Comparison of ENCODE assay signal across 21 mouse cellular contexts in genomic region chr5:148747972-148748764, GRCm38 (mm10).
DNase-seq lines count a peak whose midpoint lies in the region; ATAC-seq and TF ChIP-seq lines count a peak whose summit lies in the region.
"Had no signal": no experiment of that assay in that cellular context is flagged by ENCODE, and none has a peak within 500 bp of the region (broad histone marks: within the 10 kb centered on the region; RNA-seq: fewer than 3 reads in every experiment).

No protein-coding gene starts in this region.

- no peaks in the 10 kb centered on the region for H3K36me3 ChIP-seq in liver, embryonic 11.5 days (ENCODE audit: control insufficient read depth, insufficient read depth, low read length)
- H3K36me3 ChIP-seq in ES-E14 (ENCODE audit: control insufficient read depth, insufficient read depth, low read length, poor library complexity, severe bottlenecking), result no peaks in the 10 kb centered on the region
- H3K36me3 ChIP-seq in intestine, embryonic 16.5 days (ENCODE audit: control insufficient read depth, insufficient read depth, low read length), result no peaks in the 10 kb centered on the region
- H3K36me3 ChIP-seq in stomach, embryonic 16.5 days (ENCODE audit: control insufficient read depth, insufficient read depth, low read length), result no peaks in the 10 kb centered on the region
- H3K36me3 ChIP-seq: embryonic facial prominence, embryonic 15.5 days; neural tube, embryonic 15.5 days; stomach, embryonic 15.5 days had no signal

- no peaks in the 10 kb centered on the region for H3K4me1 ChIP-seq in liver, embryonic 11.5 days (replicated peaks; ENCODE audit: control insufficient read depth, insufficient read depth, low read length)
- peaks cover 0 to 15% of the 10 kb centered on the region in 2 experiments for H3K4me1 ChIP-seq in ES-E14 (ENCODE audit: control insufficient read depth in 2 of 2, insufficient read depth in 2 of 2, low read length in 2 of 2, poor library complexity in 1 of 2)
- no peaks in the 10 kb centered on the region for H3K4me1 ChIP-seq in intestine, embryonic 16.5 days (ENCODE audit: control insufficient read depth, insufficient read depth, low read length)
- no peaks in the 10 kb centered on the region for H3K4me1 ChIP-seq in stomach, embryonic 16.5 days (ENCODE audit: control insufficient read depth, insufficient read depth, low read length)
- H3K4me1 ChIP-seq: embryonic facial prominence, embryonic 15.5 days; neural tube, embryonic 15.5 days; stomach, embryonic 15.5 days had no signal

- no peaks in the 10 kb centered on the region; the same call in 1 of the 2 replicates for H3K9me3 ChIP-seq in liver, embryonic 11.5 days (ENCODE audit: control insufficient read depth, low read length)
- no peaks in the 10 kb centered on the region for H3K9me3 ChIP-seq in ES-E14 (ENCODE audit: control insufficient read depth, insufficient read depth, low read depth, low read length)
- 0 out of 2 replicates have a peak, but pooled peaks cover 3% of the 10 kb centered on the region for H3K9me3 ChIP-seq in intestine, embryonic 16.5 days (ENCODE audit: control insufficient read depth, low read length)
- H3K9me3 ChIP-seq in stomach, embryonic 16.5 days (replicated peaks; ENCODE audit: control insufficient read depth, low read length), result no peaks in the 10 kb centered on the region
- H3K9me3 ChIP-seq: embryonic facial prominence, embryonic 15.5 days; neural tube, embryonic 15.5 days; stomach, embryonic 15.5 days had no signal

- no peak overlapping the region for H3K4me2 ChIP-seq in liver, embryonic 11.5 days
- no peak overlapping the region for H3K4me2 ChIP-seq in intestine, embryonic 16.5 days (ENCODE audit: low read depth, low read length)
- H3K4me2 ChIP-seq in stomach, embryonic 16.5 days (ENCODE audit: low read depth, low read length), result no peak overlapping the region
- H3K4me2 ChIP-seq: embryonic facial prominence, embryonic 15.5 days; heart, embryonic 11.5 days; midbrain, embryonic 11.5 days; neural tube, embryonic 15.5 days; stomach, embryonic 15.5 days had no signal

- no peak; the same call in 1 of the 2 replicates for ATAC-seq in liver, embryonic 11.5 days (replicated peaks; ENCODE audit: low FRiP score)
- peak; percentile 63 for ATAC-seq in intestine, embryonic 16.5 days
- ATAC-seq in stomach, embryonic 16.5 days (ENCODE audit: insufficient read depth, low FRiP score), result peak; percentile 33; the same call in 1 of the 2 replicates
- ATAC-seq: forebrain, embryonic 14.5 days; hindbrain, postnatal 0 days had no signal

- DNase-seq in liver, result peak; percentile 31
- DNase-seq in liver, embryonic 11.5 days (ENCODE audit: low spot score), result no peak
- no peak for DNase-seq in ES-E14 (ENCODE audit: low read depth, low spot score)
- DNase-seq in right cerebral cortex, adult 2 months (ENCODE audit: low spot score in 2 of 2), result no peak
- DNase-seq in retina, embryonic 14.5 days (ENCODE audit: low spot score), result no peak
- DNase-seq in frontal cortex, postnatal 36 days (ENCODE audit: low spot score in 2 of 2), result no peak
- DNase-seq: adrenal gland, postnatal 14 days; cerebellum, adult 9-10 months; kidney, adult 18-20 months; layer of hippocampus, postnatal 36 days; right cerebral cortex, postnatal 25 days had no signal

- no peak overlapping the region for H3K27ac ChIP-seq in liver, embryonic 11.5 days (ENCODE audit: low read depth, low read length)
- H3K27ac ChIP-seq in ES-E14 (ENCODE audit: insufficient read depth, low read depth, low read length, poor library complexity, severe bottlenecking), result no peak overlapping the region
- no peak overlapping the region for H3K27ac ChIP-seq in intestine, embryonic 16.5 days (ENCODE audit: low read length)
- no peak overlapping the region for H3K27ac ChIP-seq in stomach, embryonic 16.5 days (ENCODE audit: low read length)
- H3K27ac ChIP-seq: embryonic facial prominence, embryonic 15.5 days; hindbrain, postnatal 0 days; liver, embryonic 14.5 days; neural tube, embryonic 15.5 days; stomach, embryonic 15.5 days had no signal

- H3K4me3 ChIP-seq in liver, embryonic 11.5 days (ENCODE audit: low read depth, low read length), result no peak overlapping the region
- H3K4me3 ChIP-seq in ES-E14 (ENCODE audit: insufficient read depth in 1 of 2, low read depth in 1 of 2, low read length in 2 of 2, poor library complexity in 1 of 2, severe bottlenecking in 1 of 2), result peak overlapping the region; percentile 50 to 52
- no peak overlapping the region for H3K4me3 ChIP-seq in intestine, embryonic 16.5 days (ENCODE audit: low read length)
- H3K4me3 ChIP-seq in stomach, embryonic 16.5 days (replicated peaks; ENCODE audit: low read length), result no peak overlapping the region
- H3K4me3 ChIP-seq: embryonic facial prominence, embryonic 15.5 days; neural tube, embryonic 15.5 days; stomach, embryonic 15.5 days had no signal

- in situ Hi-C loops in ES-E14 (cut with MboI; ENCODE audit: low sequenced_read_pairs in 2 of 2, unreplicated experiment in 2 of 2), result no loop called here

- no peak overlapping the region for H3K9ac ChIP-seq in liver, embryonic 11.5 days (ENCODE audit: low read depth, low read length)
- peak overlapping the region; percentile 74 for H3K9ac ChIP-seq in ES-E14 (ENCODE audit: insufficient read depth, low read depth, low read length, poor library complexity, severe bottlenecking)
- H3K9ac ChIP-seq in intestine, embryonic 16.5 days (ENCODE audit: low read depth, low read length), result no peak overlapping the region
- H3K9ac ChIP-seq in stomach, embryonic 16.5 days (ENCODE audit: low read length), result no peak overlapping the region
- H3K9ac ChIP-seq: embryonic facial prominence, embryonic 15.5 days; liver, embryonic 14.5 days; stomach, embryonic 15.5 days had no signal

- H3K27me3 ChIP-seq in liver, embryonic 11.5 days (replicated peaks; ENCODE audit: control insufficient read depth, insufficient read depth, low read length), result no peaks in the 10 kb centered on the region
- no peaks in the 10 kb centered on the region for H3K27me3 ChIP-seq in intestine, embryonic 16.5 days (replicated peaks; ENCODE audit: control insufficient read depth, insufficient read depth, low read length)
- H3K27me3 ChIP-seq in stomach, embryonic 16.5 days (ENCODE audit: control insufficient read depth, insufficient read depth, low read length), result no peaks in the 10 kb centered on the region
- H3K27me3 ChIP-seq: embryonic facial prominence, embryonic 15.5 days; neural tube, embryonic 15.5 days; stomach, embryonic 15.5 days had no signal

- 83% methylated on average over 21 of the region's 21 CpGs for WGBS in liver, embryonic 11.5 days
- WGBS in intestine, embryonic 16.5 days, result 82% methylated on average over 21 of the region's 21 CpGs
- 80% methylated on average over 21 of the region's 21 CpGs for WGBS in stomach, embryonic 16.5 days

TF ChIP-seq in ES-E14, 5 proteins besides CTCF, POLR2A, EP300 and RAD21:
- TF ChIP-seq ZC3H11A (IDR thresholded peaks at IDR 0.05; ENCODE audit: borderline replicate concordance, low read depth, low read length), result no peak
- no peak for TF ChIP-seq ZNF384 (IDR thresholded peaks at IDR 0.05; ENCODE audit: low read depth, low read length)
- TF ChIP-seq HCFC1 (IDR thresholded peaks at IDR 0.05; ENCODE audit: borderline replicate concordance, insufficient read depth, low read length), result no peak
- no peak for TF ChIP-seq MAFK (IDR thresholded peaks at IDR 0.05; ENCODE audit: insufficient read depth, low read depth, low read length)
- TF ChIP-seq CHD2 (IDR thresholded peaks at IDR 0.05; ENCODE audit: low read depth, low read length), result no peak

Comparison
In these comparisons a context has a peak if more than half of its experiments do, and no peak if none do; other contexts are left out.
1. H3K4me3 ChIP-seq: peak in ES-E14 (2 of 2); none in liver, embryonic 11.5 days (single experiment), intestine, embryonic 16.5 days (single experiment) and stomach, embryonic 16.5 days (single experiment).